Mouse (Mus musculus) telencephalon, adult 2 months (tissue): ENCODE results near the gene Gm6309.
A peak's percentile ranks its signal among the peaks of the same experiment; 100 is the strongest.
"Not testable (repeated sequence)": the region's sequence is repeated elsewhere in the genome, so short reads cannot be mapped to it uniquely, and the experiment has no call there.

ENCODE experiments used
- DNase-seq: peaks from one replicate; pipeline ENCODE4 v3.0.0-alpha.2; 2011; ENCODE audit warnings: low read depth, low spot score

Gm6309 gene

DNA sequence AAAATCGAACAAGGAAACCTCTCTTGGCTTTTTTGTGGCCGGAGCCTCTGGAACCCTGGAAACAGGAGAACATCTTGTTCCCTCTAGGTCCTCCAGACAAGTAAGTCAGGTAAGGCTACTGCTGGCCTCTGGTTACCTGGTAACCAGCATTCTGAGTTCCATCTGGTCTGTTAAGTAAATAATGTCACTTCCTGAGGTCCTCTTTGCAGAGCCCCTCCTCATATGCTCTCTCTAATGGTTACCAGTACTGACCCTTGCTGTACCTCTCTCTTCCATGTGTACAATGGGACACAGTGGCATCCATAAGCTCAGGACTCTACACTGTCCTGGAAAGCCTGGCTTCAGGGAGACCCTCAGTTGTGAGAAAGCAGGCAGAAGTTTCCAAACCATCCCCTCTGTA is at the start of gene Gm6309:
Gene Gm6309, minus strand, starts transcription at position 101 of the 400 bp plus-strand sequence.
- not testable (repeated sequence) for DNase-seq

DNA sequence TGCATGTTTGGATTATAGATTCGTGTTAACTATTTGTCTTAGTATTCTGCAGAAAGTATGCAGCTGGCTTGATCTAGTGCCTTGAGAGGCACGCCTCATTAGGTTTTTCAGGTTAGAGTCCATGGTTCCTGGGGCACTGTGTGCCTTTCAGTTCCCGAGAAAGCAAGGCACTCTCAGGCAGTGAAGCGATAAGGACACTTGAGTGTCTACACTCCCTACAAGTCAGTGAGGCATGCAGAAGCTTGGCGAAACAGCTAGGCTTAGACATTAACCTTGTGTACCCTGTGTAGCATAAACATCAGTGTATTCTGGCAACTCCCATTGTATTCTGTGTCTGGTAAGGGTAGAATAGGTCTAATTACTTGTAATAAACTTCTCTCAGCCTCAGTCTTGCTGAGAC is 35.0 kb upstream of the Gm6309 start:
- DNase-seq: no peak

DNA sequence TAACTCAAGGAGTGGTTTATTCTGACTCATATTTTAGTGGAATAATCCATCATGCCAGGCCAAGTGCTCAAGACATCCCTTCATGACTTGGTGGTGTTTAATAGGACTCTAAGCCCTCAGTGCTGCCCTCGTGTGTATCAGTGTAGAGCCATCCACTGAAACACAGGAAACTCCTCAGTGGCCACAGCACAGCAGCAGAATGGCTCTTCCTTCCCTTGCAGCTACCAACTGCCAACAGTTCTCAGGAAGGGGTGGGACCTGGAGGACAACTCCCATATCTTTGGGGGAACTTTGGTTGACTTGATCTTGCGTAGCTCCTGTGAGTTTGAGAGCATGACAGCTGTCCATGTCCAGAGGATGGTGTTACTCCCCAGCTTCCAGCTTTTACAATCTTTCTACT is 33.4 kb upstream of the Gm6309 start:
- DNase-seq: no peak

DNA sequence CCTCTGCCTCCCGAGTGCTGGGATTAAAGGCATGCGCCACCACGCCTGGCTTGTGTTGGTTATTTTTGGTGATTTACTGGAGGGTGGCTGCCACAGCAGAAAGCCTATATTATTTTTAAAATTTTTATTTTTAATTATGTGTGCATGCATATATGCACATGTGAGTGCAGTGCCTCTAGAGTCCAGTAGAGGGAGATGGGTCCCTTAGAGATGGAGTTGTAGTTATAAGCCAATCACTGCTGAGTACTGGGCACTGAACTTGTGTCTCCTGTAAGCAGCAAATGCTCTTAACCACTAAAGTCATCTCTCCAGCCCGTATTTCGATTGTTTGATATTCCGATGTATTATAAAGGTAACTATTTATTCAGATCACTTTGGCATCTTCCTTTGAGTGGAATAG is 30.1 kb upstream of the Gm6309 start:
- DNase-seq: no peak

DNA sequence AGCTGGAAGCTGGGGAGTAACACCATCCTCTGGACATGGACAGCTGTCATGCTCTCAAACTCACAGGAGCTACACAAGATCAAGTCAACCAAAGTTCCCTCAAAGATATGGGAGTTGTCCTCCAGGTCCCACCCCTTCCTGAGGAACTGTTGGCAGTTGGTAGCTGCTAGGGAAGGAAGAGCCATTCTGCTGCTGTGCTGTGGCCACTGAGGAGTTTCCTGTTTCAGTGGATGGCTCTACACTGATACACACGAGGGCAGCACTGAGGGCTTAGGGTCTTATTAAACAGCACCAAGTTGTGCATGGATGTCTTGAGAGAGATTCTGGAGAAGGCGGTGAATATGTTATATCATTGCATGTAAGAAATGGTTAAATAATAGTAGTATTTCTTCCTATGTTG is 29.0 kb upstream of the Gm6309 start:
- DNase-seq: no peak

DNA sequence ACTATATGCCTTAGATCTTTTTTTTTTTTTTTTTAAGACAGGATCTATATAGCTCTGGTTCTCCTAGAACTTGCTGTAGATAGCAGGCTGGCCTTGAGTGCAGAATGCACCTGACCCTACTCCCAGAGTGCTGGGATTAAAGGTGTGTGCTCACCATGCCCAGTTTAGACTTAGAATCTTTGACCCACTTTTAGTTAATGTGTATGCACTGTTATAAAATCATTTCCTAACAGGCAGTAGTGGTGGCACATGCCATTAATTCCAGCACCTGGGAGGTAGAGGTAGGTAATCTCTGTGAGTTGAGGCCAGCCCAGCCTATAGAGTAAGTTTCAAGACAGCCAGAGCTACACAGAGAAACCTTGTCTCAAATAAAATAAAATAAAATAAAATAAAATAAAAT is 28.6 kb upstream of the Gm6309 start:
- no peak for DNase-seq

DNA sequence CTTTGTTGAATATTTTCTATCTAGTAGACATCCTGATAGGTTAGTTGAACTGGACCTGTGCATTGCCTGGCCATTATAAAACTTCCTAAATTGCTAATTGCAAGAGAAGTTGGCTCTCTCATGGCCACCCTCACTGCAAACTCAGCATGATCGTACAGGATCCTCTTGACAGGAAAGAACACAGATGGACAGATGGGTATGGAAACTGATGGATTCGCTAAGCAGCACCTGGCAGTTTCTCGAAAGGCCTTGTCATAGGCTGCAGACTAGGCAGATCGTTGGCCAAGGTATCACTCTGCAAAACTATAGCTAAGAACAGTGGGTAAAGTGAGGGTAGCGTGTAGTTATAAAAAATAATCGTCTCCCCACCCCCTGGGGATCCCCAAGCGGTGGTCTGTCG is 22.8 kb upstream of the Gm6309 start:
- no peak for DNase-seq

DNA sequence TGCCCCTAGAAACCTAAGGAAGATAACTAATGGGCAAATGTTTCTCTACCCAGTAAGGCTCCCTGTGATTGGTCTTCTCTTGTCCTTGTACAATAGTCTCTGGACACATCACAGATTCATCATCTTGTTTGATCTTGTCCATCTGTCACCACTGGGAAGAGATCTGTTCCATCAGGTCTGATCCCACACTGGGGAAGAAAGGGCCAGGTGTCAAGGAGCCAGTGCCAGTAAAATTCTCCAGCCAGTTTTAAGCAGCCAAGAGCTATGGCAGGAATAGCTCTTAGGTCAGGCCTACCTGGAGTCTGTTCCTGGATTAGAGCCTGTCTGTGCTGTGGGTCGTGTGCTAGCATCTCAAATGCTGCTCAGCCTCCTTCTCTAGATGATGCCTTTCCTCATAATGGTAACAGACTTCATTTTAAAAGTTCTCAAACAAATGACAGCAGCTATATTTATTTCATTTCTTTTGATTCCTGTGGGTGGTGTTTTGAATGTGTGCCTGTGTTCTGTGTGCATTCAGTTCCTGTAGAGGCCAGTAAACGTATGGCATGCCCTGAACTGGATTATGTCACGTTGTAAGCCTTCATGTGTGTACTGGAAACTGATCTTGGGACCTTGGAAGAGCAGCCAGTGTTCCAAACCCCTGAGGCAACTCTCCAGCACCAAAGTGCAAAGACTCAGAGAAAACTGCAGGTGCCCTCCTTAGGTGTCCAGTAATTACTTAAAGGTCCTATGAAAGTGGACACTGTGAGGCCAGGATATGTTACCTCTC is 20.2 kb upstream of the Gm6309 start:
- DNase-seq: no peak

DNA sequence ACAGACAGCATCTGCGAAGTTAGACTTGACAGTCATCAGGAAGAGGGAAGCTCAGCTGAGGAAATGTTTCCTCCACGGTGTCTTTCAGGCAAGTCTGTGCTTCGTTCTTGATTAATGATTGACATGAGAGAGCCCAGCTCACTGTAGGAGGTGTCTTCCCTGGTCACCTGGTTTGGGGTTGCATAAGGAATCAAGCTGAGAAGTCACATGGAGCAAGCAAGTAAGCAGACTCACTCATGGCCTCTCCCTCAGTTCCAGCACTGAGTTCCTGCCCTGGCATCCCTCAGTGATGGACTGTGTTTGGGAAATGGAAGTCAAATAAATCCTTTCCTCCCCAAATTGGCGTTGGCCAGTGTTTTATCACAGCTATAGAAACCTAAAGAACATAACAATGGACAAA is 19.6 kb upstream of the Gm6309 start:
- no peak for DNase-seq

DNA sequence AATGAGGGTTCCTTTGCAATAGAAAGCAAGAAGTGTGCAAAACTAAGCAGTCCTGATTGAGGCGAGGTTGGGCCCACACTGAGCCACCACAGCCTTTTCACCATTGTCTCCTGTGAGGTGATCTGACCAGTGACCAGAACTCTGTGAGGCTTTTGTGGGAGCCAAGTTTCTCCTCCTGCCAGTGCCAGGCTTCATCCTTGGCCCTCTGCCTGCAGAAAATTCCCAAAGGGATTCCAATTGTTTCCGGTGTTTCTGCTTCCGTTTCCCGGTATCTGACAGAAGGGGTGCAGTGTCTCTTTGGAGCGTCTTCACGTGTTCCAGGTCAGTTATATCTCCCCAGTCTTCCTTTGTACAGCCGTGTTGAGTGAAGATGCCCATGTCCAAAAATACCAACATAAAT is 18.2 kb upstream of the Gm6309 start:
- DNase-seq: no peak

DNA sequence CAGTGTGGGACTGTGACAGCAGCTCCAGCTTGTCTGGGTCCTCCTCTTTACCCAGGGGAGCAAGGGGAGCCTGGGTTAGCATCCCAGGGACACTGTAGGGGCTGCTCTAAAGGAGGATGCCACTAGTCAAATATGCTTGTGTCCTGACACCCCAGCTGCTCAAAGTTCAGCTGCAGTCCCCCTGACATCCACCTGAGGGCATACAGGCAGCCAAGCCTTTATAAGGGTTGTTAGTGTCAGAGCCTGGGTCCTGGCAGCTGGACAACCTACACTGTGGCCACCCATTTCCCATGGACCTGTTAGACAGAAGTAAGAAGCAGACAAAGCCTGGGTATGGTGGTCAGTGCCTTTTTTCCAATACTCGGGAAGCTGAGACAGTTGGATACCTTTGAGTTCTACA is 17.6 kb upstream of the Gm6309 start:
- DNase-seq: no peak

DNA sequence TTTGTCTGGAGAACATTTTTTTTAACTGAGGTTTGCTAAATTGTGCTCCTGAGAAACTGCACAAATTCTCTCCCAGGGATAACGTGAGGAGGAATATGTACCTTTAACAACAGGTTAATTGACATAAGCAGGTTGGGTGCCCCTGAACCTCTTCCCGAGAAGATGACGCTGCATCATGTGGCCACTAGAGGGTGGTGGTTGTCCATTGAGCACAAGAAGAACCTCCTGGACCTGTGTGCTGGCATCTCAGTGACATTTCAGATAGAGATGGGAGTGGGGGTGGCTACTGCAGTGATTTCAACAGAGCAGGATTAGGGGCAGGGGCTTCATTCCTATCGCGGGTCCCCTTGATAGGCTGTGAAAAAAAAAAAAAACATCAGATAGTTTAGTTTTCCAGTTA is 16.9 kb upstream of the Gm6309 start:
- DNase-seq: peak; percentile 5

DNA sequence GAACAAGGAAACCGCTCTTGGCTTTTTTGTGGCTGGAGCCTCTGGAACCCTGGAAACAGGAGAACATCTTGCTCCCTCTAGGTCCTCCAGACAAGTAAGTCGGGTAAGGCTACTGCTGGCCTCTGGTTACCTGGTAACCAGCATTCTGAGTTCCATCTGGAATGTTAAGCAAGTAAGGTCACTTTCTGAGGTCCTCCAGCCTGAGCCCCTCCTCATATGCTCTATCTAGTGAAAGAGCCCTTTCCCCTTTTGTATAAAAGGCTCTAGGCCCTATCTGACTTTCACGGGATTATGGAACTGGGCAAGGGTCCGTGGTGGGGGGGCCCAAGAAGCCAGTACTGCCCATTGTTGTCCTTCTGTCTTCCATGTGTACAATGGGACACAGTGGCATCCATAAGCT is 14.7 kb upstream of the Gm6309 start, which contains the start of gene 1700001J03Rik:
Gene 1700001J03Rik, minus strand, starts transcription at position 101 of the 400 bp plus-strand sequence.
- DNase-seq: not testable (repeated sequence)

DNA sequence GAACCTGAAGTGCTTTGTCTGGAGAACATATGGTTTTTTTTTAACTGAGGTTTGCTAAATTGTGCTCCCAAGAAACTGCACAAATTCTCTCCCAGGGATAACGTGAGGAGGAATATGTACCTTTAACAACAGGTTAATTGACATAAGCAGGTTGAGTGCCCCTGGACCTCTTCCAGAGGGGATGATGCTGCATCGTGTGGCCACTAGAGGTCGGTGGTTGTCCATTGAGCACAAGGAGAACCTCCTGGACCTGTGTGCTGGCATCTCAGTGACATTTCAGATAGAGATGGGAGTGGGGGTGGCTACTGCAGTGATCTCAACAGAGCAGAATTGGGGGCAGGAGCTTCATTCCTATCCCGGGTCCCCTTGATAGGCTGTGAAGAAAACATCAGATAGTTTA is 2.2 kb upstream of the Gm6309 start:
- DNase-seq: not testable (repeated sequence)

DNA sequence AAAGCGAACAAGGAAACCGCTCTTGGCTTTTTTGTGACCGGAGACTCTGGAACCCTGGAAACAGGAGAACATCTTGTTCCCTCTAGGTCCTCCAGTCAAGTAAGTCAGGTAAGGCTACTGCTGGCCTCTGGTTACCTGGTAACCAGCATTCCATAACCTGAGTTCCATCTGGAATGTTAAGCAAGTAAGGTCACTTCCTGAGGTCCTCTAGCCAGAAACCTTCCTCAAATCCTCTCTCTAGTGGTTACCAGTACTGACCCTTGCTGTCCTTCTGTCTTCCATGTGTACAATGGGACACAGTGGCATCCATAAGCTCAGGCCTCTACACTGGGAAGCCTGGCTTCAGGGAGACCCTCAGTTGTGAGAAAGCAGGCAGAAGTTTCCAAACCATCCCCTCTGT is 10.1 kb downstream of the Gm6309 start, which contains the start of gene Gm5565:
Gene Gm5565, minus strand, starts transcription at position 101 of the 400 bp plus-strand sequence.
- DNase-seq: not testable (repeated sequence)

DNA sequence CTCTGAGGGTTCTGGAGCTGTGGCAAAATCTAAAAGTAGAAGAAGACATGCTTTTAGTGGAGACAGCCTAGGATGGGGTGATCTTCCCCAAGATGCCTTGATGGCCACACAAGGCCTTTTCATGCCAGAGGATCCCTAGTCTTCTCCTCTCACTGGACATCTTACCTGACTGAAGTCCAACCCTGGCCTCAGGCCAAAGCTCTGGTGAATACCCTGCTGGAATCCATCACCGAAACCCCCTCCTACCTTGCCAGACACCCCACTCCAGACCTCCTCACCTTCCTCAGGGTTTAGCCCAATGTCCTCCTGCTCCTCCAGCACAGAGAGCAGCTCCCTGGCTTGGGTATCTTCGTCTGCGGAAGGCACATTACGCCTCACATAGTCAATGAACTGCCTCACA is 12.2 kb downstream of the Gm6309 start:
- DNase-seq: not testable (repeated sequence)

DNA sequence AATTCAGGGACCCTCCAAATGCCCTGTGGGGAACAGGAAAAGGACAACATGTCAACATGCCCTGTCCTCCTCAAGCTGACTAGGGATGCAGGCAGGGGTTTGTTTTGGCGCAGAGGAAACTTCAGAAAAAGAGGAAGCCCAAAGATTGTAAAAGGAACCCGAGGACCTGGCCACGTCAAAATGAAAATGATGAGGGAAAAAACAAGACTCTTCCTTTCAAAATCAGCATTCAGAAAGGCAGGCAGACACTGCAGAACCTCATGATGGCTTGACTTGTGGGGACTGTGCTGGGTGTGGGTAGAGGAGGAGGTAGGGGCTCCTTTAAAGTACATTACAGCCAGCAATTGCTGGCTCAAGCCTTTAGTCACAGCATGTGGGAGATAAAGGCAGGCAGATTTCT is 20.1 kb downstream of the Gm6309 start:
- no peak for DNase-seq

DNA sequence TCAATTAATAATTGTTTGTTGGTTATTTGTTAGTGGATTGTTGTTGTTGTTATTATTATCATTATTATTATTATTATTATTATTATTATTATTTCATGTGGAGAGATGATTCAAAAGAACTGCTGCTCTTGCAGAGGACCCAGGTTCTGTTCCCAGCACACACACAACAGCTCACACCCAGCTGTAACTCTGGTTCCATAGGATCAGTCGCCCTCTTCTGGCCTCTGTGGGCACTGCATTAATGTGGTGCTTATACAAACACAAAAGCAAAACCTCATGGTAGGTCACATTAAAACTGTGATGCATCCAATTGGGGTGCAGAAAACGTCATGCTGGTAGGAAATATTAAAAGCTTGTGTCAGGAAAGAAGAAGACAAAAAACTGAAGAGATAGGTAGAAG is 22.6 kb downstream of the Gm6309 start:
- no peak for DNase-seq
